Mouse (Mus musculus) skeletal muscle tissue, adult 2 months (tissue): ENCODE results near the gene Blvra.

Source experiments
- DNase-seq: peaks from one replicate; pipeline ENCODE4 v3.0.0-alpha.2; 2012; ENCODE audit warnings: low read depth, low spot score

Gene Blvra

GRCm38 (mm10) chr2:127136979-127137378 lies 66.5 kb downstream of the Blvra start:
- peak; percentile 35 for DNase-seq

- no peak for DNase-seq
These were observed 67.5 kb downstream of the Blvra start for GRCm38 (mm10) chr2:127137838-127138420.

DNA sequence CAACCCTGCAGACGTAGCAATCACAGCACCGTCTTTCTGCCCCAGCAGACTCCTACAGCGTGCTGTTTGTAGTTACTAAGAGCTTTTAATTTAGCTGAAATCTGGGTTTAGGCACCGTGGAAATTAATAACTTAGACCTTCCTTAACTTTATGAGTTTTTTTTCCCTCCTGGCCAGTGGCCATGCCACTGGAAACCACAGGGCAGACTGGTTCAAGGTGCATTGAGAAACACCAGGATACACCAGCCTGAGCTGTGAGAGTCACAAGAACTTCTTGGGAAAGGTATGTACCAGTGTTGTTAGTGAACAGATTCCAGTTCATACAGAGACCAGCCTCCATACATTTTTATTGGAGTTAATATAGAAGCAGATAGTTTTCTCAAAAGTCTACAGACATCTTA lies 68.0 kb downstream of the Blvra start:
- no peak for DNase-seq

DNA sequence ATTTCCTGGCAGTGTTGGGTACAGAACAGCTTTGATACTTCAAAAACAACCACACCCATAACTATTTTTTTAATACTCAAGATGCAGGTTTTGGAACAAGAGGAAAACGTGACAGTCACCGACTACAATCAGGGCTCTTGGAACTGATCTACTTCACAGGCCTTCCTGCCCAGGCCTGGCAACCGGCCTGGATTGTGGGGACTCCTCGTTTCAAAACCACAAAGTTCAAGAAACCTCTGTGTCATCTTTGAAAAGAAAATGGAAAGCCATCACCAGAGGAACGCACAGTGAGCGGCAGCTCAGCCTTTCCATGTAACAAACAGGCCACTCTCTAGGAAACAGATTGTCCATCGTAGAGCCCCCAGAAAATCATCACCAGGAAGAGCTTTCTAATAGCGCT lies 68.6 kb downstream of the Blvra start:
- DNase-seq, result no peak

DNA sequence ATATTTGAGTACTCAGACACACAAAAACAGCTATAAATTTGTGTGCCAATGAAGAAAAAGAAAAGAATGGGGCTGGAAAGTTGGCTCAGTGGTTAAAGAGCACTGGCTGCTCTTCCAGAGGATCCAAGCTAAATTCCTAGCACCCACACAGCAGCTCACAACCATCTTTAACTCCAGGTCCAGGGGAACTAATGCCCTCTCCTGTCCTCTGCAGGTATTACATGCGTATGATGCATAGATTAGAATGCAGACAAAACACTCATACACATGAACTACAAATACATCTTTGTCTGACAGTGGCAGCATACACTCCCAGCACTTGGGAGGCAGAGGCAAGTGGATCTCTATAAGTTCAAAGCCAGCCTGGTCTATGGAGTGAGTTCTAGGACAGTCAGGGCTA lies 69.1 kb downstream of the Blvra start:
- DNase-seq, result no peak

DNA sequence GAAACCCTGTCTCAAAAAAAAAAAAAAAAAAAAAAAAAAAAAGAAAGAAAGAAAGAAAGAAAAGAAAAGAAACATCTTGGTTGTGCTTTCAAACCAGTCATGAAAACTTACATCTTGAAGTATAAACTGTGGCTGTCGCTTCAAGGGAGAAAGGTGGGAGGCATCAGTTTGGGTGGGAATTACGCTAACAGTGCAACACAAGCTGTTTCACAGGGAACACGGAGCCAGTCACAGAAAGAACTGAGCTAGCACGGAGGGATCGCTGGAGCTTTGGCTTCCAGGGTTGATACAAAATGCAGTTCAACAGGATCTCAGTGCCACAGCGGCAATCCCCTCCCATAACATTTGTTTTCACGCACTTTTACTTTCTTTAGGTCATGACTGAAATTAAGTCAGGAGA lies 69.5 kb downstream of the Blvra start:
- no peak for DNase-seq

DNA sequence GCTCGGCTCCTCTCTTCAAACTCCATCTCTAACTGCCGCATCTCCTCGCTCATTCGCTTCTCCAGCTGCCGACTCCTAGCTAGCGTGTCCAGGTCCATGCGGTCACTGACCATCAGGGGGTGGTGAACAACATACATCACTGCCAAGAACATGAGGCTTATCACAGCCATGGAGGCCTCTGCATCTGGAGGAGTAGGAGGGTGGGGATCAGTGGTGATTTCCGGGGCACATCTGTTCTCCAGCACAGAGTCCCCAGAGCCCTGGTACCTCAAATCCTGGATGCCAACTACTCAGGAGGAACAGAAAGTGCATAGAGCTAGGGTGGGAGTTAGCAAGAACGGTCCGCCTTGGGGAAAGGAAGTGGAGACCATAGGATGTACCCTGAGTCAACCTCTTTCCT lies 71.6 kb downstream of the Blvra start:
- DNase-seq, result no peak

DNA sequence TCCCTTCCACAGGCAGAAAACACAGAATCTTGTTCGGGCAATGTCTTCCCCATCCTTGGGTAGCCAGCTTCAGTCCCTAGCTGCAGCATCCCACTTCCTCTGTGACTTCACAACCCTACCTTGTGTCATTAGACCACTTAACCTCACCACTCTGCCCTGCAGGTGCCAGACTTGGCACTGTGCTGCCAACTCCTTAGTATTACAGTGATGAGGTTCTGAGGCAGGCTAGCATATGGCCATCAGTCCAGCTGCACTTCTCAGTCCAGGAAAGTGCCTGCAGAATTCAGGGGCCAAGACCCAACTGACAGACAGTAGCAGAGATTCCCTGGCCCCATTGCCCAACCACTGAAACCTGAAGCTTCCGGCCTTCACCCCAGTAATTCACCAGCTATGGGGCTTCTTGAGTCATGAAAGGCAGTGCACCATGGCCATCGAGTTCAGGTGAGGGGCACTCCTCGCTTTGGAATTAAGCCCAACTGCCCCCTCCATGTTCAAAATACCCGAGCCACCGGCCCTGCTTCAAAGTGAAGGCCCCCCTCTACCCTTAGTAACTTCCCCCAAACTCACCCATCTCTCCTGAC lies 72.2 kb downstream of the Blvra start:
- DNase-seq, result no peak

GRCm38 (mm10) chr2:127143158-127144063 lies 72.9 kb downstream of the Blvra start, which contains the start of gene Itpripl1:
Gene Itpripl1, minus strand, starts transcription at chr2:127143442.
- DNase-seq, result peak; percentile 37

DNA sequence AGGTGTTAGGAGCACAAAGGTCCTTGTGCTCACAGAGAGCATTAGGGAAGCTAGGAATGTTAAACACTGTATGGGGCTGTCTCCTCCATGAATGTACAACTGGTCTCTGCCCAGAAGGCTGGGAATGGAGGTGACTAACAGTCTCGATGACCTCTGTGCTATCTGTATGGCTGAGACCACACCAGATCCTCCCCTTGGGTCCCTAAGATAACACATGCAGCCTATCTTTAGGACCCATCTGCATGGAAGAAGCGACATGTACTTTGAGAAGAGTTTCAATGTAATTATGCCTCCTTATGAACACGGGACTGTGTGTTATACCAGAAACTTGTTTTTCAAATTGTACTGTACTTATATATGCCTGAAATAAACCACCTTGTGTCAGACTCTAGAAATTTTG lies 75.2 kb downstream of the Blvra start:
- DNase-seq, result no peak
